Mouse (Mus musculus): ENCODE data around the gene Cs. TPM values are rescaled to one million over a fixed set of nuclear protein-coding genes. Genes with fewer than 3 reads are reported as not detected.

Gene Cs
- polyA plus RNA-seq, 1 experiment = 150 TPM

GRCm38 (mm10) chr10:128396017-128396673 is 58.6 kb downstream of the Cs start:
- H3K4me1 ChIP-seq (ENCODE audit: control insufficient read depth, insufficient read depth, low read length) = no peaks in the 10 kb centered on the region
- WGBS = 59% methylated on average over 11 of the region's 11 CpGs
- H3K4me3 ChIP-seq (replicated peaks; ENCODE audit: extremely low read depth, low read depth, low read length) = no peak overlapping the region
- no peak for DNase-seq
- TF ChIP-seq POLR2A (IDR thresholded peaks at IDR 0.05; ENCODE audit: borderline replicate concordance, extremely low read depth, low read depth, low read length) (no peak), CTCF (IDR thresholded peaks at IDR 0.05; ENCODE audit: insufficient read depth, low read length) (no peak)

- Histone ChIP-seq H3K4me3 (replicated peaks; ENCODE audit: extremely low read depth, low read depth, low read length) (no peak overlapping the region), H3K4me1 (ENCODE audit: control insufficient read depth, insufficient read depth, low read length) (no peaks in the 10 kb centered on the region)
- DNase-seq = no peak
- WGBS = 69% methylated on average over 10 of the region's 10 CpGs
- TF ChIP-seq CTCF (IDR thresholded peaks at IDR 0.05; ENCODE audit: insufficient read depth, low read length) = no peak
- TF ChIP-seq POLR2A (IDR thresholded peaks at IDR 0.05; ENCODE audit: borderline replicate concordance, extremely low read depth, low read depth, low read length) = no peak
Observed at GRCm38 (mm10) chr10:128396716-128397264, 59.3 kb downstream of the Cs start.

GRCm38 (mm10) chr10:128397466-128397865 is 59.9 kb downstream of the Cs start:
- no peak for TF ChIP-seq CTCF (IDR thresholded peaks at IDR 0.05; ENCODE audit: insufficient read depth, low read length)
- TF ChIP-seq POLR2A (IDR thresholded peaks at IDR 0.05; ENCODE audit: borderline replicate concordance, extremely low read depth, low read depth, low read length) = no peak
- 53% methylated on average over 7 of the region's 7 CpGs for WGBS

GRCm38 (mm10) chr10:128400338-128400737 is 62.8 kb downstream of the Cs start:
- DNase-seq = no peak
- H3K4me1 ChIP-seq (ENCODE audit: control insufficient read depth, insufficient read depth, low read length) = no peaks in the 10 kb centered on the region
- H3K4me3 ChIP-seq (replicated peaks; ENCODE audit: extremely low read depth, low read depth, low read length) = no peak overlapping the region
- TF ChIP-seq CTCF (IDR thresholded peaks at IDR 0.05; ENCODE audit: insufficient read depth, low read length) (no peak), POLR2A (IDR thresholded peaks at IDR 0.05; ENCODE audit: borderline replicate concordance, extremely low read depth, low read depth, low read length) (no peak)
- 42% methylated on average over 5 of the region's 5 CpGs for WGBS

More at GRCm38 (mm10) chr10:128397466-128397865, 59.9 kb downstream of the Cs start:
- no peak overlapping the region for H3K4me3 ChIP-seq (replicated peaks; ENCODE audit: extremely low read depth, low read depth, low read length)
- H3K4me1 ChIP-seq (ENCODE audit: control insufficient read depth, insufficient read depth, low read length) = no peaks in the 10 kb centered on the region
- DNase-seq = no peak

- WGBS = 30% methylated on average over 2 of the region's 2 CpGs
- no peak within 1 kb of the TSS for H3K4me3 ChIP-seq (replicated peaks; ENCODE audit: extremely low read depth, low read depth, low read length)
- no peak for TF ChIP-seq POLR2A (IDR thresholded peaks at IDR 0.05; ENCODE audit: borderline replicate concordance, extremely low read depth, low read depth, low read length)
- no peak for TF ChIP-seq CTCF (IDR thresholded peaks at IDR 0.05; ENCODE audit: insufficient read depth, low read length)
- H3K4me1 ChIP-seq (ENCODE audit: control insufficient read depth, insufficient read depth, low read length) = no peaks in the 10 kb centered on the region
- DNase-seq = no peak
Observed at GRCm38 (mm10) chr10:128401056-128401455, 63.5 kb downstream of the Cs start, which contains the start of gene Slc39a5. Gene Slc39a5, minus strand, starts transcription at chr10:128401229.

GRCm38 (mm10) chr10:128401638-128402037 is 64.1 kb downstream of the Cs start:
- WGBS = 72% methylated on average over 9 of the region's 9 CpGs
- TF ChIP-seq POLR2A (IDR thresholded peaks at IDR 0.05; ENCODE audit: borderline replicate concordance, extremely low read depth, low read depth, low read length) (no peak), CTCF (IDR thresholded peaks at IDR 0.05; ENCODE audit: insufficient read depth, low read length) (no peak)
- DNase-seq = no peak

GRCm38 (mm10) chr10:128403931-128404330 is 66.4 kb downstream of the Cs start:
- WGBS = 80% methylated on average over 7 of the region's 7 CpGs
- Histone ChIP-seq H3K4me1 (ENCODE audit: control insufficient read depth, insufficient read depth, low read length) (peaks cover 3% of the 10 kb centered on the region), H3K4me3 (replicated peaks; ENCODE audit: extremely low read depth, low read depth, low read length) (no peak overlapping the region)
- DNase-seq = no peak
- TF ChIP-seq CTCF (IDR thresholded peaks at IDR 0.05; ENCODE audit: insufficient read depth, low read length) (no peak), POLR2A (IDR thresholded peaks at IDR 0.05; ENCODE audit: borderline replicate concordance, extremely low read depth, low read depth, low read length) (no peak)

More at GRCm38 (mm10) chr10:128401638-128402037, 64.1 kb downstream of the Cs start:
- Histone ChIP-seq H3K4me3 (replicated peaks; ENCODE audit: extremely low read depth, low read depth, low read length) (no peak overlapping the region), H3K4me1 (ENCODE audit: control insufficient read depth, insufficient read depth, low read length) (no peaks in the 10 kb centered on the region)

- Histone ChIP-seq H3K4me1 (ENCODE audit: control insufficient read depth, insufficient read depth, low read length) (peaks cover 18% of the 10 kb centered on the region), H3K4me3 (replicated peaks; ENCODE audit: extremely low read depth, low read depth, low read length) (peak overlapping the region; percentile 89)
- 17% methylated on average over 35 of the region's 35 CpGs for WGBS
- no peak for TF ChIP-seq POLR2A (IDR thresholded peaks at IDR 0.05; ENCODE audit: borderline replicate concordance, extremely low read depth, low read depth, low read length)
- no peak for TF ChIP-seq CTCF (IDR thresholded peaks at IDR 0.05; ENCODE audit: insufficient read depth, low read length)
- no peak for DNase-seq
Observed at GRCm38 (mm10) chr10:128408591-128409535, 71.3 kb downstream of the Cs start.
